Mouse (Mus musculus): ENCODE data around the gene Morn3.

GRCm38 (mm10) chr5:123068714-123069113, 21.9 kb upstream of the Morn3 start:
- TF ChIP-seq CTCF (IDR thresholded peaks at IDR 0.05; ENCODE audit: low read depth) (no peak), EP300 (IDR thresholded peaks at IDR 0.05; ENCODE audit: low read depth) (no peak)
